Mouse (Mus musculus) midbrain, embryonic 14.5 days (tissue): Measurements from ENCODE around the gene Ccdc184. TPM values are rescaled to one million over a fixed set of nuclear protein-coding genes. Genes with fewer than 3 reads are reported as not detected.

ENCODE experiments used
- ATAC-seq: fragments of 200-750 bp; cut with Nextera tagmentation; 2 replicates; pipeline ENCODE4 v1.8.0; 2017; ENCODE audit warnings: moderate number of reproducible peaks, moderate library complexity; ENCODE audit not compliant: low FRiP score, low TSS enrichment
- DNase-seq: peaks from one replicate; pipeline ENCODE4 v3.0.0-alpha.2; 2015
- H3K27ac ChIP-seq: fragments of 300-500 bp; sonication (generic); replicated peaks from 2 replicates; pipeline ENCODE4 v1.5.1; 2014; ENCODE audit warnings: mild to moderate bottlenecking, low read depth, low read length, moderate library complexity
- H3K27me3 ChIP-seq: fragments of 300-500 bp; sonication (generic); 2 replicates; pipeline ENCODE4 v1.6.1; 2014; ENCODE audit warnings: low read length, control low read depth, mixed read lengths; ENCODE audit not compliant: control insufficient read depth, insufficient read depth
- H3K36me3 ChIP-seq: fragments of 300-500 bp; sonication (generic); 2 replicates; pipeline ENCODE4 v1.6.1; 2014; ENCODE audit warnings: low read length, control low read depth; ENCODE audit not compliant: control insufficient read depth, insufficient read depth
- H3K4me1 ChIP-seq: fragments of 300-500 bp; sonication (generic); 2 replicates; pipeline ENCODE4 v1.6.1; 2014; ENCODE audit warnings: mild to moderate bottlenecking, antibody characterized with exemption, low read length, control low read depth; ENCODE audit not compliant: control insufficient read depth, insufficient read depth
- H3K4me2 ChIP-seq: fragments of 300-500 bp; sonication (generic); 2 replicates; pipeline ENCODE4 v1.6.1; 2014; ENCODE audit warnings: mild to moderate bottlenecking, low read length, moderate library complexity
- H3K4me3 ChIP-seq: fragments of 300-500 bp; sonication (generic); replicated peaks from 2 replicates; pipeline ENCODE4 v1.5.1; 2014; ENCODE audit warnings: low read depth, low read length
- H3K9ac ChIP-seq: fragments of 300-500 bp; sonication (generic); replicated peaks from 2 replicates; pipeline ENCODE4 v1.6.1; 2014; ENCODE audit warnings: mild to moderate bottlenecking, low read length, moderate library complexity
- H3K9me3 ChIP-seq: fragments of 300-500 bp; sonication (generic); 2 replicates; pipeline ENCODE4 v1.6.1; 2016; ENCODE audit warnings: low read length, control low read depth, mixed read lengths; ENCODE audit not compliant: control insufficient read depth
- WGBS: fragments of 180-500 bp; shearing (Covaris S2); extraction: QIAGEN DNeasy Blood & Tissue Kit; methylation state at CpG from one replicate; pipeline ENCODE4 v1.1.7; 2014; 5-methylcytosine and 5-hydroxymethylcytosine counted together
- polyA plus RNA-seq: library from polyadenylated mRNA; unstranded; fragments of >200 nt; fragmentation: Nextera tagmentation; extraction: Ambion mirVana; gene quantifications from 2 replicates; pipeline ENCODE4 v1.2.1, GENCODE M21; 2014

Gene Ccdc184
- polyA plus RNA-seq, 1 experiment from 2014 or later: 98.5 TPM

GRCm38 (mm10) chr15:98135671-98136070 lies 31.3 kb upstream of the Ccdc184 start:
- peaks cover 85% of the 10 kb centered on the region for H3K36me3 ChIP-seq
- 95% methylated on average over 13 of the region's 13 CpGs for WGBS

GRCm38 (mm10) chr15:98136871-98137270 lies 30.1 kb upstream of the Ccdc184 start:
- Histone ChIP-seq H3K9ac (no peak overlapping the region), H3K27me3 (no peaks in the 10 kb centered on the region), H3K4me2 (no peak overlapping the region), H3K4me3 (no peak overlapping the region), H3K9me3 (no peaks in the 10 kb centered on the region), H3K36me3 (peaks cover 84% of the 10 kb centered on the region), H3K4me1 (no peaks in the 10 kb centered on the region), H3K27ac (no peak overlapping the region)
- WGBS: 95% methylated on average over 9 of the region's 9 CpGs
- ATAC-seq: no peak
- DNase-seq: no peak

More at GRCm38 (mm10) chr15:98135671-98136070, 31.3 kb upstream of the Ccdc184 start:
- Histone ChIP-seq H3K9ac (no peak overlapping the region), H3K4me3 (no peak overlapping the region), H3K4me1 (no peaks in the 10 kb centered on the region), H3K9me3 (no peaks in the 10 kb centered on the region), H3K27me3 (no peaks in the 10 kb centered on the region), H3K27ac (no peak overlapping the region), H3K4me2 (no peak overlapping the region)
- ATAC-seq (no peak), DNase-seq (no peak)

GRCm38 (mm10) chr15:98139763-98140162 lies 27.2 kb upstream of the Ccdc184 start:
- Histone ChIP-seq H3K27ac (no peak overlapping the region), H3K27me3 (no peaks in the 10 kb centered on the region), H3K4me3 (no peak overlapping the region), H3K36me3 (peaks cover 63% of the 10 kb centered on the region), H3K4me1 (peaks cover 6% of the 10 kb centered on the region), H3K9me3 (no peaks in the 10 kb centered on the region), H3K9ac (no peak overlapping the region), H3K4me2 (no peak overlapping the region)
- ATAC-seq: no peak
- DNase-seq: no peak
- 90% methylated on average over 7 of the region's 7 CpGs for WGBS

GRCm38 (mm10) chr15:98140809-98141208 lies 26.1 kb upstream of the Ccdc184 start:
- WGBS: 92% methylated on average over 5 of the region's 5 CpGs
- no peak for DNase-seq
- Histone ChIP-seq H3K4me3 (no peak overlapping the region), H3K9ac (no peak overlapping the region), H3K27ac (no peak overlapping the region), H3K4me1 (peaks cover 8% of the 10 kb centered on the region), H3K9me3 (no peaks in the 10 kb centered on the region), H3K27me3 (no peaks in the 10 kb centered on the region), H3K36me3 (peaks cover 53% of the 10 kb centered on the region), H3K4me2 (no peak overlapping the region)
- ATAC-seq: no peak

- WGBS: 87% methylated on average over 10 of the region's 10 CpGs
- ATAC-seq (no peak), DNase-seq (no peak)
Measured at GRCm38 (mm10) chr15:98142515-98142914, 24.4 kb upstream of the Ccdc184 start.

GRCm38 (mm10) chr15:98144861-98145507 lies 22.0 kb upstream of the Ccdc184 start:
- H3K9ac ChIP-seq: peak overlapping the region; percentile 93
- H3K4me3 ChIP-seq: peak overlapping the region; percentile 100
- ATAC-seq: no peak
- H3K36me3 ChIP-seq: peaks cover 25% of the 10 kb centered on the region
- peak overlapping the region; percentile 70 for H3K27ac ChIP-seq
- H3K4me2 ChIP-seq: peak overlapping the region; percentile 94
- no peaks in the 10 kb centered on the region for H3K27me3 ChIP-seq
- H3K9me3 ChIP-seq: no peaks in the 10 kb centered on the region
- WGBS: 1% methylated on average over 36 of the region's 36 CpGs
- DNase-seq: peak; percentile 3
- H3K4me1 ChIP-seq: peaks cover 10% of the 10 kb centered on the region

More at GRCm38 (mm10) chr15:98142515-98142914, 24.4 kb upstream of the Ccdc184 start:
- Histone ChIP-seq H3K27ac (no peak overlapping the region), H3K4me1 (peaks cover 10% of the 10 kb centered on the region), H3K36me3 (peaks cover 40% of the 10 kb centered on the region), H3K9me3 (no peaks in the 10 kb centered on the region), H3K27me3 (no peaks in the 10 kb centered on the region), H3K4me3 (no peak overlapping the region), H3K4me2 (no peak overlapping the region), H3K9ac (no peak overlapping the region)

- Histone ChIP-seq H3K27me3 (no peaks in the 10 kb centered on the region), H3K4me1 (peaks cover 10% of the 10 kb centered on the region), H3K9me3 (no peaks in the 10 kb centered on the region), H3K4me2 (peak overlapping the region; percentile 94), H3K4me3 (peak overlapping the region; percentile 100), H3K36me3 (peaks cover 18% of the 10 kb centered on the region), H3K27ac (peak overlapping the region; percentile 75), H3K9ac (peak overlapping the region; percentile 93)
- DNase-seq: peak; percentile 98
- ATAC-seq: peak; percentile 95
- under 1% methylated on average over 38 of the region's 38 CpGs for WGBS
Measured at GRCm38 (mm10) chr15:98145559-98146181, 21.3 kb upstream of the Ccdc184 start.

GRCm38 (mm10) chr15:98148356-98148755 lies 18.6 kb upstream of the Ccdc184 start:
- H3K4me1 ChIP-seq: peaks cover 10% of the 10 kb centered on the region
- H3K4me3 ChIP-seq: no peak overlapping the region
- H3K27ac ChIP-seq: no peak overlapping the region
- ATAC-seq: no peak
- H3K27me3 ChIP-seq: no peaks in the 10 kb centered on the region
- no peaks in the 10 kb centered on the region for H3K36me3 ChIP-seq
- H3K9me3 ChIP-seq: no peaks in the 10 kb centered on the region
- H3K9ac ChIP-seq: no peak overlapping the region
- no peak for DNase-seq
- no peak overlapping the region for H3K4me2 ChIP-seq
- WGBS: 92% methylated on average over 3 of the region's 3 CpGs

GRCm38 (mm10) chr15:98149166-98149602 lies 17.8 kb upstream of the Ccdc184 start:
- Histone ChIP-seq H3K4me3 (no peak overlapping the region), H3K4me2 (no peak overlapping the region), H3K4me1 (peaks cover 10% of the 10 kb centered on the region), H3K9ac (no peak overlapping the region), H3K27me3 (no peaks in the 10 kb centered on the region), H3K9me3 (no peaks in the 10 kb centered on the region), H3K27ac (no peak overlapping the region), H3K36me3 (no peaks in the 10 kb centered on the region)
- no peak for DNase-seq
- no peak for ATAC-seq
- 75% methylated on average over 10 of the region's 10 CpGs for WGBS
